Mouse (Mus musculus): Measurements from ENCODE around the gene Mtx3.

Mtx3 gene

DNA sequence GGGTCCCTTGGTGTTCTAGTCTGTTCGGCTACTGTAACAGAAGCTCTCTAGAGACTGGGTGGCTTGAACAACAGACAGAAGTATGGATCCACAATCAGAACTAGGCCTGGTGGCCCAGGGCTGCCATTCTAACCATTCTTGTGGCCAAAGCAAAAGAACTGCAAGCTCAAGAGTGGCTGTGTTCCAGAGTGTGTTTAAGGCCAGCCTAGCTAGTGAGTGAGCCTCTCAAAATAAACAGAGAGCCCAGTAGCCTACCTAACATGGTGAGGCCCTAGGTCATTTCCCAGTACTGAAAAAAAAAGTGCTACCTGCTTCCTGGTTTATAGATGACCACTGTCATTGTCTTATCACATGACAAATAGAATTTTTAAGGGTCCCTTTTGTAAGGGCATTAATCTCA is 39.6 kb downstream of the Mtx3 start:
- DNase-seq (ENCODE audit: low read depth) = no peak

GRCm38 (mm10) chr13:92884930-92885329 is 40.4 kb downstream of the Mtx3 start:
- DNase-seq (ENCODE audit: low read depth) = no peak

DNA sequence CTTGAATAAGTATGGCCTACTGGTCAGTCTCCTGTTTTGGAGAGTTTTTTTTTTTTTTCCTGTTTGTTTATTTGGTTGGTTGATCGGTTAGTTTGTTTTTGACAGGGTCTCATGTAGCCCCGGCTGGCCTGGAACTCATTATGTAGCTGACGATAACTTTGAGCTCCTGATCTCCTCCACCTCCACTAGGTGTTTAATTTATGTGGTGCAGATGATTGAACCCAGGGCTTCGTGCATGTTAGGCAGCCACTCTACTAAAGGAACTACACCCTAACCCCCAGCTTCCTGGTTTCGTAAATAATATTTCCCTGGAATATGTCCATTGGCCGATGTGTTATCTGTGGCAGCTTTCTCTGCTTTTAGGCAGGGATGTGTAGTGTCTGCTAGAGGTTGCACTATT is 54.5 kb downstream of the Mtx3 start:
- no peak for DNase-seq (ENCODE audit: low read depth)

GRCm38 (mm10) chr13:92903291-92903690 is 58.7 kb downstream of the Mtx3 start:
- no peak for DNase-seq (ENCODE audit: low read depth)

- DNase-seq (ENCODE audit: low read depth) = no peak
Observed at GRCm38 (mm10) chr13:92905944-92906343, 61.4 kb downstream of the Mtx3 start.

- no peak for DNase-seq (ENCODE audit: low read depth)
Observed at GRCm38 (mm10) chr13:92907366-92907765, 62.8 kb downstream of the Mtx3 start.
